Mouse (Mus musculus): ENCODE measurements around the gene Relt.

DNA sequence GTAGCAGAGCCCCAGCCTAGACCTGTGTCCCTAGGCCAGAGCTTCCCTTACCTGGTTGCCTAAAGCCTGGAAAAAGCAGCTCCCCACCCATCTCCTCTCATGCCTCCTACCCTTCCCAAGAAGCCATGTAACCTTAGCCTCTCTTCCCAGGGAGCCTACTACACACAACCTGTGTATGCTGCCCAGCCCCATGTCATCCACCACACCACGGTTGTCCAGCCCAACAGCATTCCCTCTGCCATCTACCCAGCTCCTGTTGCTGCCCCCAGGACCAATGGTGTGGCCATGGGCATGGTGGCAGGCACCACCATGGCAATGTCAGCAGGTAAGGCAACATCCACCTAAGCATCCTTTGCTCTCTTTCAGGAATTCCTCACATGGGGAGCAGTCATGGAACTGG, 29.4 kb downstream of the Relt start:
- no peak for TF ChIP-seq SIN3A (IDR thresholded peaks at IDR 0.05; ENCODE audit: low read length)
- TF ChIP-seq ZNF384 (IDR thresholded peaks at IDR 0.05; ENCODE audit: low read depth, low read length) = no peak
- no peak for TF ChIP-seq POLR2A (IDR thresholded peaks at IDR 0.05; ENCODE audit: low read depth, low read length)
- no peak for TF ChIP-seq SMC3 (IDR thresholded peaks at IDR 0.05; ENCODE audit: low read depth, low read length)
- no peak for TF ChIP-seq CTCF (conservative IDR thresholded peaks at IDR 0.05 in 1 of 2, IDR thresholded peaks at IDR 0.05 in 1 of 2; ENCODE audit: low read depth in 2 of 2, low read length in 2 of 2)
- TF ChIP-seq MAFK (IDR thresholded peaks at IDR 0.05; ENCODE audit: insufficient replicate concordance, low read length) = no peak
- TF ChIP-seq TCF12 (IDR thresholded peaks at IDR 0.05; ENCODE audit: low read depth, low read length) = no peak
- no peak for TF ChIP-seq JUND (conservative IDR thresholded peaks at IDR 0.05; ENCODE audit: low read depth, low read length)
- no peak for TF ChIP-seq MAX (IDR thresholded peaks at IDR 0.05; ENCODE audit: low read length)

All from CH12.LX (cell line).